Mouse (Mus musculus) kidney, embryonic 16.5 days (tissue): ENCODE data around the gene Tmem243. TPM values are rescaled to one million over a fixed set of nuclear protein-coding genes. Genes with fewer than 3 reads are reported as not detected.
"Not testable (repeated sequence)": the region's sequence is repeated elsewhere in the genome, so short reads cannot be mapped to it uniquely, and the experiment has no call there.

Source experiments
- ATAC-seq: fragments of 200-750 bp; cut with Nextera tagmentation; 2 replicates; pipeline ENCODE4 v1.8.0; 2017; ENCODE audit warnings: moderate TSS enrichment; ENCODE audit not compliant: low FRiP score, low TSS enrichment
- H3K27ac ChIP-seq: fragments of 300-500 bp; sonication (generic); 2 replicates; pipeline ENCODE4 v1.5.1; 2014; ENCODE audit warnings: low read length
- H3K27me3 ChIP-seq: fragments of 300-500 bp; sonication (generic); 2 replicates; pipeline ENCODE4 v1.6.1; 2014; ENCODE audit warnings: low read length, control low read depth, mixed read lengths; ENCODE audit not compliant: insufficient read depth
- H3K36me3 ChIP-seq: fragments of 300-500 bp; sonication (generic); 2 replicates; pipeline ENCODE4 v1.6.1; 2014; ENCODE audit warnings: low read length, control low read depth, mixed read lengths; ENCODE audit not compliant: insufficient read depth
- H3K4me1 ChIP-seq: fragments of 300-500 bp; sonication (generic); 2 replicates; pipeline ENCODE4 v1.6.1; 2014; ENCODE audit warnings: low read length, control low read depth, mixed read lengths; ENCODE audit not compliant: insufficient read depth
- H3K4me2 ChIP-seq: fragments of 300-500 bp; sonication (generic); replicated peaks from 2 replicates; pipeline ENCODE4 v1.6.1; 2014; ENCODE audit warnings: low read depth, low read length
- H3K4me3 ChIP-seq: fragments of 300-500 bp; sonication (generic); 2 replicates; pipeline ENCODE4 v1.5.1; 2014; ENCODE audit warnings: mild to moderate bottlenecking, low read length
- H3K9ac ChIP-seq: fragments of 300-500 bp; sonication (generic); replicated peaks from 2 replicates; pipeline ENCODE4 v1.6.1; 2014; ENCODE audit warnings: low read length
- H3K9me3 ChIP-seq: fragments of 300-500 bp; sonication (generic); 2 replicates; pipeline ENCODE4 v1.6.1; 2016; ENCODE audit warnings: low read length, control low read depth
- WGBS: fragments of 180-500 bp; shearing (Covaris S2); extraction: QIAGEN DNeasy Blood & Tissue Kit; methylation state at CpG from one replicate; pipeline ENCODE4 v1.1.7; 2014; 5-methylcytosine and 5-hydroxymethylcytosine counted together
- polyA plus RNA-seq: library from polyadenylated mRNA; unstranded; fragments of >200 nt; fragmentation: Nextera tagmentation; extraction: Ambion mirVana; gene quantifications from 2 replicates; pipeline ENCODE4 v1.2.1, GENCODE M21; 2015

The Tmem243 gene
- polyA plus RNA-seq, 1 experiment from 2014 or later: 18.6 TPM

DNA sequence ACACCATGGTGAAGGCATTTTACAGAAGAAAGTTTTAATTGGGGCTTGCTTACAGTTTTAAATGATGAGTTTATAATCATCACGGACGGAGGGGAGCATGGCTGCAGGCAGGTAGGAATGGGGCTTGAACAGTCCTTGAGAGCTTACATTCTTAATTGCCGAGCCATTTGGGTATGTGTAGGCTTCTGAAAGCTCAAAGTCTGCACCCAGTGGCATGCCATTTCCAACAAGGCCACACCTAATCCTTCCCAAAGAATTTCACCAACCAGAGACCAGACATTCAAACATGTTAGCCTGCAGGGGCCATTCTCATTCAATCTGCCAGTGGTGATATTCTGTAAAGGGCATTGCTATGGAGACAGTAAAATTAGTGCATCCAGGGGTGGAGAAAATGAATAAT is 62.9 kb downstream of the Tmem243 start:
- H3K36me3 ChIP-seq: no peaks in the 10 kb centered on the region
- H3K9ac ChIP-seq: no peak overlapping the region
- peaks cover 11% of the 10 kb centered on the region; the same call in 1 of the 2 replicates for H3K4me1 ChIP-seq
- no peak for ATAC-seq
- 94% methylated on average over 3 of the region's 3 CpGs for WGBS
- H3K4me2 ChIP-seq: no peak overlapping the region
- H3K27ac ChIP-seq: no peak overlapping the region
- no peak overlapping the region for H3K4me3 ChIP-seq
- no peaks in the 10 kb centered on the region for H3K27me3 ChIP-seq
- no peaks in the 10 kb centered on the region for H3K9me3 ChIP-seq

- H3K27me3 ChIP-seq, H3K4me1 ChIP-seq, H3K4me2 ChIP-seq, H3K4me3 ChIP-seq, H3K36me3 ChIP-seq, H3K9me3 ChIP-seq, H3K27ac ChIP-seq, H3K9ac ChIP-seq, ATAC-seq: not testable (repeated sequence)
- 90% methylated on average over 10 of the region's 10 CpGs for WGBS
Measured at GRCm38 (mm10) chr5:9165151-9165550, 64.7 kb downstream of the Tmem243 start.

GRCm38 (mm10) chr5:9166366-9166765 is 65.9 kb downstream of the Tmem243 start:
- ATAC-seq: no peak
- H3K9me3 ChIP-seq: no peaks in the 10 kb centered on the region
- no peak overlapping the region for H3K9ac ChIP-seq
- no peak overlapping the region for H3K4me2 ChIP-seq
- no peaks in the 10 kb centered on the region for H3K27me3 ChIP-seq
- H3K4me3 ChIP-seq: no peak overlapping the region
- H3K4me1 ChIP-seq: peaks cover 6% of the 10 kb centered on the region; the same call in 1 of the 2 replicates
- 76% methylated on average over 8 of the region's 8 CpGs for WGBS
- H3K27ac ChIP-seq: no peak overlapping the region
- H3K36me3 ChIP-seq: no peaks in the 10 kb centered on the region

DNA sequence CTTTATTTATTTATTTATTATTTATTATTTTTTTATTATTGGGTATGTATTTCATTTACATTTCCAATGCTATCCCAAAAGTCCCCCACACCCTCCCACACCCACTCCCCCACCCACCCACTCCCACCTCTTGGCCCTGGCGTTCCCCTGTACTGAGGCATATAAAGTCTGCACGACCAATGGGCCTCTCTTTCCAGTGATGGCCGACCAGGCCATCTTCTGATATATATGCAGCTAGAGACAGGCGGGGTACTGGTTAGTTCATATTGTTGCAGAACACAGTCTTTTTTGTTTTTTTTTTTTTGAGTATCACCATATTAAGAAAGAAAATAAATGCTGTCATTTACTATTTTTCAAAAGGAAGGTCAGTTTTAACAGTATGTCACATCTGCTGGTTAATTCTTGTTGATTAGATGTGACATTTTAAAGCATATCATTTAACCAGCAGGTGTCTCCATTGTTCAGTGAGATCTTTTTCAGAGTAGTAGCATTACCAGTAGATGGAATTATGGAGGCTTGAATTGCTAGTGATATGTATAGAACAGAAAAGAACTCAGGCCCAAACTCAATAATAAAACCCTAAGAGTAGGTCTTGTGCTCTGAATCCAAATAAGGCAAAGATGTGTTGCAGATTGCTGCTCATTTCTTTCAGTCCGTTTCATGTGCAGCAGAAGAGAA is 69.0 kb downstream of the Tmem243 start:
- not testable (repeated sequence) for H3K9me3 ChIP-seq, H3K9ac ChIP-seq, H3K27me3 ChIP-seq, H3K4me3 ChIP-seq, H3K27ac ChIP-seq, H3K36me3 ChIP-seq, H3K4me2 ChIP-seq, H3K4me1 ChIP-seq, ATAC-seq
- 80% methylated on average over 3 of the region's 5 CpGs for WGBS

- H3K9ac ChIP-seq: no peak overlapping the region
- no peaks in the 10 kb centered on the region for H3K27me3 ChIP-seq
- WGBS: 69% methylated on average over 2 of the region's 2 CpGs
- ATAC-seq: no peak
- H3K9me3 ChIP-seq: no peaks in the 10 kb centered on the region
- no peak overlapping the region for H3K4me3 ChIP-seq
- no peak overlapping the region for H3K27ac ChIP-seq
- no peaks in the 10 kb centered on the region for H3K4me1 ChIP-seq
- no peak overlapping the region for H3K4me2 ChIP-seq
- no peaks in the 10 kb centered on the region for H3K36me3 ChIP-seq
Measured at GRCm38 (mm10) chr5:9173295-9173694, 72.8 kb downstream of the Tmem243 start.

GRCm38 (mm10) chr5:9186467-9186866 is 86.0 kb downstream of the Tmem243 start:
- H3K4me2 ChIP-seq: no peak overlapping the region

More at GRCm38 (mm10) chr5:9186467-9186866, 86.0 kb downstream of the Tmem243 start:
- WGBS: 66% methylated on average over 1 of the region's 1 CpGs
- H3K27ac ChIP-seq: no peak overlapping the region
- no peak for ATAC-seq
- H3K27me3 ChIP-seq: no peaks in the 10 kb centered on the region
- no peak overlapping the region for H3K4me3 ChIP-seq
- H3K9ac ChIP-seq: no peak overlapping the region
- H3K9me3 ChIP-seq: no peaks in the 10 kb centered on the region
- H3K4me1 ChIP-seq: no peaks in the 10 kb centered on the region
- H3K36me3 ChIP-seq: no peaks in the 10 kb centered on the region

Other genes starting within 250 kb of the Tmem243 start
- 0.09 and 0.12 TPM in 2 replicates for gene Abcb4, start 207.0 kb upstream of the Tmem243 start, polyA plus RNA-seq
- 52.6 and 57.5 TPM in 2 replicates for gene Crot, start 103.3 kb upstream of the Tmem243 start, polyA plus RNA-seq
- gene Dmtf1, start 61.1 kb downstream of the Tmem243 start, polyA plus RNA-seq: 43.9 and 48.9 TPM in 2 replicates
- 1.5 and 1.7 TPM in 2 replicates for gene 9330182L06Rik, start 165.4 kb downstream of the Tmem243 start, polyA plus RNA-seq